Mouse (Mus musculus): ENCODE measurements around the gene Nlrp6. TPM values are rescaled to one million over a fixed set of nuclear protein-coding genes. Genes with fewer than 3 reads are reported as not detected.

Nlrp6 gene
- polyA plus RNA-seq, 1 experiment from 2014 or later = not detected

DNA sequence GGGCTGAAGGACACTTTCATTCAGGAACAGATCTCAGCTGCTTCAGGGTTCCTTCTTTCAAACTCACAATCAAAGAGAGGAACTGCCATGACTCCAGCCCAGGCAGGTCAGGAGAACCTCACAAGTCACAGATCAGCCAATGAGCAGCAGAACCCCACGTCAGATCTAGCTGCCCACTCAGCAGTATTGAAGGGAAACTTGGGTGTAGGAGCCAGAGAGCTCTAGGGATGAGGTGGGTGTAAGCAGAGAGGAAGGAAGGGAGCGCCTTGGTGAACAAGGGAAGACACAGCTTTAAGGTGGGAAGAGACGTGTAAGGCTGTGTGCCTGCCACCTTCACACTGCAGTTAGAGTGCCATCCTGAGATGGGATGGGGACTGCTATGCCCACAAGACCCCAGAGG is 8.4 kb upstream of the Nlrp6 start:
- H3K4me2 ChIP-seq (ENCODE audit: low read length) = no peak overlapping the region
- WGBS = 48% methylated on average over 3 of the region's 3 CpGs
- no peak overlapping the region for H3K9ac ChIP-seq (ENCODE audit: low read length)
- H3K4me1 ChIP-seq (ENCODE audit: control insufficient read depth in 2 of 2, insufficient read depth in 2 of 2, low read length in 2 of 2) = no peaks in the 10 kb centered on the region; a peak in 1 of 4 replicates
- no peak for ATAC-seq (ENCODE audit: insufficient number of reproducible peaks, insufficient read depth, low FRiP score, low read depth)
- no peak overlapping the region for H3K27ac ChIP-seq (replicated peaks in 1 of 2; ENCODE audit: control insufficient read depth in 1 of 2, insufficient read depth in 1 of 2, low read depth in 2 of 2, low read length in 2 of 2)
- H3K9me3 ChIP-seq (ENCODE audit: control insufficient read depth, low read length) = no peaks in the 10 kb centered on the region
- H3K36me3 ChIP-seq (ENCODE audit: control insufficient read depth, insufficient read depth, low read length) = no peaks in the 10 kb centered on the region
- H3K27me3 ChIP-seq (ENCODE audit: control insufficient read depth, insufficient read depth, low read length) = peaks cover 4% of the 10 kb centered on the region
- H3K4me3 ChIP-seq (ENCODE audit: control insufficient read depth in 1 of 2, insufficient read depth in 1 of 2, low read depth in 1 of 2, low read length in 2 of 2) = no peak overlapping the region

GRCm38 (mm10) chr7:140912846-140913482 is 7.7 kb upstream of the Nlrp6 start:
- 69% methylated on average over 5 of the region's 5 CpGs for WGBS
- H3K4me1 ChIP-seq (ENCODE audit: control insufficient read depth in 2 of 2, insufficient read depth in 2 of 2, low read length in 2 of 2) = no peaks in the 10 kb centered on the region; a peak in 1 of 4 replicates
- no peak overlapping the region for H3K27ac ChIP-seq (replicated peaks in 1 of 2; ENCODE audit: control insufficient read depth in 1 of 2, insufficient read depth in 1 of 2, low read depth in 2 of 2, low read length in 2 of 2)
- H3K4me2 ChIP-seq (ENCODE audit: low read length) = no peak overlapping the region
- H3K4me3 ChIP-seq (ENCODE audit: control insufficient read depth in 1 of 2, insufficient read depth in 1 of 2, low read depth in 1 of 2, low read length in 2 of 2) = no peak overlapping the region
- no peaks in the 10 kb centered on the region for H3K36me3 ChIP-seq (ENCODE audit: control insufficient read depth, insufficient read depth, low read length)
- no peaks in the 10 kb centered on the region for H3K9me3 ChIP-seq (ENCODE audit: control insufficient read depth, low read length)
- H3K27me3 ChIP-seq (ENCODE audit: control insufficient read depth, insufficient read depth, low read length) = peaks cover 10% of the 10 kb centered on the region
- no peak overlapping the region for H3K9ac ChIP-seq (ENCODE audit: low read length)
- ATAC-seq (ENCODE audit: insufficient number of reproducible peaks, insufficient read depth, low FRiP score, low read depth) = no peak

GRCm38 (mm10) chr7:140914031-140914690 is 6.5 kb upstream of the Nlrp6 start:
- H3K36me3 ChIP-seq (ENCODE audit: control insufficient read depth, insufficient read depth, low read length) = no peaks in the 10 kb centered on the region
- no peak for ATAC-seq (ENCODE audit: insufficient number of reproducible peaks, insufficient read depth, low FRiP score, low read depth)
- H3K9me3 ChIP-seq (ENCODE audit: control insufficient read depth, low read length) = no peaks in the 10 kb centered on the region
- no peak overlapping the region for H3K27ac ChIP-seq (replicated peaks in 1 of 2; ENCODE audit: control insufficient read depth in 1 of 2, insufficient read depth in 1 of 2, low read depth in 2 of 2, low read length in 2 of 2)
- H3K4me3 ChIP-seq (ENCODE audit: control insufficient read depth in 1 of 2, insufficient read depth in 1 of 2, low read depth in 1 of 2, low read length in 2 of 2) = no peak overlapping the region
- 79% methylated on average over 8 of the region's 8 CpGs for WGBS
- no peak overlapping the region for H3K4me2 ChIP-seq (ENCODE audit: low read length)
- no peak overlapping the region for H3K9ac ChIP-seq (ENCODE audit: low read length)
- H3K27me3 ChIP-seq (ENCODE audit: control insufficient read depth, insufficient read depth, low read length) = peaks cover 19% of the 10 kb centered on the region
- no peaks in the 10 kb centered on the region for H3K4me1 ChIP-seq (ENCODE audit: control insufficient read depth in 2 of 2, insufficient read depth in 2 of 2, low read length in 2 of 2)

GRCm38 (mm10) chr7:140919911-140920310 is 791 bp upstream of the Nlrp6 start:
- Histone ChIP-seq H3K4me3 (ENCODE audit: control insufficient read depth in 1 of 2, insufficient read depth in 1 of 2, low read depth in 1 of 2, low read length in 2 of 2) (no peak overlapping the region), H3K9ac (ENCODE audit: low read length) (no peak overlapping the region), H3K36me3 (ENCODE audit: control insufficient read depth, insufficient read depth, low read length) (no peaks in the 10 kb centered on the region), H3K27me3 (ENCODE audit: control insufficient read depth, insufficient read depth, low read length) (peaks cover 77% of the 10 kb centered on the region), H3K4me2 (ENCODE audit: low read length) (no peak overlapping the region), H3K4me1 (ENCODE audit: control insufficient read depth in 2 of 2, insufficient read depth in 2 of 2, low read length in 2 of 2) (peaks cover 0 to 12% of the 10 kb centered on the region in 2 experiments; a peak in 2 of 4 replicates), H3K27ac (replicated peaks in 1 of 2; ENCODE audit: control insufficient read depth in 1 of 2, insufficient read depth in 1 of 2, low read depth in 2 of 2, low read length in 2 of 2) (no peak overlapping the region), H3K9me3 (ENCODE audit: control insufficient read depth, low read length) (no peaks in the 10 kb centered on the region)
- ATAC-seq (ENCODE audit: insufficient number of reproducible peaks, insufficient read depth, low FRiP score, low read depth) = no peak
- 38% methylated on average over 4 of the region's 4 CpGs for WGBS

GRCm38 (mm10) chr7:140921225-140921975 is 698 bp downstream of the Nlrp6 start:
- Histone ChIP-seq H3K9me3 (ENCODE audit: control insufficient read depth, low read length) (no peaks in the 10 kb centered on the region), H3K4me3 (ENCODE audit: control insufficient read depth in 1 of 2, insufficient read depth in 1 of 2, low read depth in 1 of 2, low read length in 2 of 2) (no peak overlapping the region), H3K4me1 (ENCODE audit: control insufficient read depth in 2 of 2, insufficient read depth in 2 of 2, low read length in 2 of 2) (peaks cover 0 to 12% of the 10 kb centered on the region in 2 experiments; a peak in 2 of 4 replicates), H3K4me2 (ENCODE audit: low read length) (no peak overlapping the region), H3K27ac (replicated peaks in 1 of 2; ENCODE audit: control insufficient read depth in 1 of 2, insufficient read depth in 1 of 2, low read depth in 2 of 2, low read length in 2 of 2) (no peak overlapping the region), H3K27me3 (ENCODE audit: control insufficient read depth, insufficient read depth, low read length) (peaks cover 81% of the 10 kb centered on the region), H3K9ac (ENCODE audit: low read length) (no peak overlapping the region), H3K36me3 (ENCODE audit: control insufficient read depth, insufficient read depth, low read length) (no peaks in the 10 kb centered on the region)
- WGBS = 23% methylated on average over 22 of the region's 22 CpGs
- ATAC-seq (ENCODE audit: insufficient number of reproducible peaks, insufficient read depth, low FRiP score, low read depth) = no peak

DNA sequence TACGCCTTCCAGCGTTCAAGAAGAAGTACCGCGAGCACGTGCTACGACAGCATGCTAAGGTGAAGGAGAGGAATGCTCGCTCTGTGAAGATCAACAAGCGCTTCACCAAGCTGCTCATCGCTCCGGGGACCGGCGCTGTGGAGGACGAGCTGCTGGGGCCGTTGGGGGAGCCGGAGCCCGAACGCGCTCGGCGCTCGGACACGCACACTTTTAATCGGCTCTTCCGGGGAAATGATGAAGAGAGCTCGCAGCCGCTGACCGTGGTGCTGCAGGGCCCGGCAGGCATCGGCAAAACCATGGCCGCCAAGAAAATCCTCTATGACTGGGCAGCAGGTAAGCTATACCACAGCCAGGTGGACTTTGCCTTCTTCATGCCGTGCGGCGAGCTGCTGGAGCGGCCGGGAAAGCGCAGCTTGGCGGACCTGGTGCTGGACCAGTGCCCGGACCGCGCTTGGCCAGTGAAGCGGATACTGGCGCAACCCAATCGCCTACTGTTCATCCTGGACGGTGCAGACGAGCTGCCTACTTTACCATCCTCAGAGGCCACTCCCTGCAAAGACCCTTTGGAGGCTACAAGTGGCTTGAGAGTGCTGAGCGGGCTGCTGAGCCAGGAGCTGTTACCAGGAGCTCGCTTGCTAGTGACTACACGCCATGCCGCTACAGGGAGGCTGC is 1.8 kb downstream of the Nlrp6 start:
- Histone ChIP-seq H3K4me2 (ENCODE audit: low read length) (peak overlapping the region; percentile 62), H3K27ac (replicated peaks in 1 of 2; ENCODE audit: control insufficient read depth in 1 of 2, insufficient read depth in 1 of 2, low read depth in 2 of 2, low read length in 2 of 2) (no peak overlapping the region), H3K4me3 (ENCODE audit: control insufficient read depth in 1 of 2, insufficient read depth in 1 of 2, low read depth in 1 of 2, low read length in 2 of 2) (peak overlapping the region; percentile 19 to 30; a peak in 3 of 4 replicates), H3K36me3 (ENCODE audit: control insufficient read depth, insufficient read depth, low read length) (no peaks in the 10 kb centered on the region), H3K4me1 (ENCODE audit: control insufficient read depth in 2 of 2, insufficient read depth in 2 of 2, low read length in 2 of 2) (peaks cover 0 to 12% of the 10 kb centered on the region in 2 experiments; a peak in 2 of 4 replicates), H3K27me3 (ENCODE audit: control insufficient read depth, insufficient read depth, low read length) (peaks cover 78% of the 10 kb centered on the region), H3K9ac (ENCODE audit: low read length) (no peak overlapping the region), H3K9me3 (ENCODE audit: control insufficient read depth, low read length) (no peaks in the 10 kb centered on the region)
- no peak for ATAC-seq (ENCODE audit: insufficient number of reproducible peaks, insufficient read depth, low FRiP score, low read depth)
- 1% methylated on average over 49 of the region's 49 CpGs for WGBS

DNA sequence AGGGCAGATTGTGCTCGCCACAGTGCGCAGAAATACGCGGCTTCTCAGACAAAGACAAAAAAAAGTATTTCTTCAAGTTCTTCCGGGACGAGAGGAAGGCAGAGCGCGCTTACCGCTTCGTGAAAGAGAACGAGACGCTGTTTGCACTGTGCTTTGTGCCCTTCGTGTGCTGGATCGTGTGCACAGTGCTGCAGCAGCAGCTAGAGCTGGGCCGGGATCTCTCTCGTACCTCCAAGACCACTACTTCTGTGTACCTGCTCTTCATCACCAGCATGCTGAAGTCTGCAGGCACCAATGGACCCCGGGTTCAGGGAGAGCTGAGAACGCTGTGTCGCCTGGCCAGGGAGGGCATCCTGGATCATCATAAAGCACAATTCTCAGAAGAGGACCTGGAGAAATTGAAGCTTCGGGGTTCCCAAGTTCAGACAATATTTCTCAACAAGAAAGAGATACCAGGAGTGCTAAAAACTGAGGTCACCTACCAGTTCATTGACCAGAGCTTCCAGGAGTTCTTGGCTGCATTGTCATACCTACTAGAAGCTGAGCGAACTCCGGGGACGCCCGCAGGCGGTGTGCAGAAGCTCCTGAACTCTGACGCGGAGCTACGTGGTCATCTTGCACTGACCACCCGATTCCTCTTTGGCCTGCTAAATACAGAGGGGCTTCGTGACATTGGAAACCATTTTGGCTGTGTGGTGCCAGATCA is 2.5 kb downstream of the Nlrp6 start:
- Histone ChIP-seq H3K4me3 (ENCODE audit: control insufficient read depth in 1 of 2, insufficient read depth in 1 of 2, low read depth in 1 of 2, low read length in 2 of 2) (peak overlapping the region in 1 of 2 experiments; percentile 30; a peak in 2 of 4 replicates), H3K27me3 (ENCODE audit: control insufficient read depth, insufficient read depth, low read length) (peaks cover 71% of the 10 kb centered on the region), H3K4me1 (ENCODE audit: control insufficient read depth in 2 of 2, insufficient read depth in 2 of 2, low read length in 2 of 2) (peaks cover 0 to 12% of the 10 kb centered on the region in 2 experiments; a peak in 2 of 4 replicates), H3K9ac (ENCODE audit: low read length) (no peak overlapping the region), H3K36me3 (ENCODE audit: control insufficient read depth, insufficient read depth, low read length) (no peaks in the 10 kb centered on the region), H3K27ac (replicated peaks in 1 of 2; ENCODE audit: control insufficient read depth in 1 of 2, insufficient read depth in 1 of 2, low read depth in 2 of 2, low read length in 2 of 2) (no peak overlapping the region), H3K9me3 (ENCODE audit: control insufficient read depth, low read length) (no peaks in the 10 kb centered on the region), H3K4me2 (ENCODE audit: low read length) (peak overlapping the region; percentile 62)
- 23% methylated on average over 30 of the region's 30 CpGs for WGBS
- no peak for ATAC-seq (ENCODE audit: insufficient number of reproducible peaks, insufficient read depth, low FRiP score, low read depth)

Data from heart, embryonic 14.5 days (tissue).